Mouse (Mus musculus) cerebellum, adult 11-12 months (tissue): ENCODE data around the gene Adgrf3.
"Not testable (repeated sequence)": the region's sequence is repeated elsewhere in the genome, so short reads cannot be mapped to it uniquely, and the experiment has no call there.

Experiments used
- DNase-seq: peaks from one replicate; pipeline ENCODE4 v3.0.0; 2022

Adgrf3 gene

DNA sequence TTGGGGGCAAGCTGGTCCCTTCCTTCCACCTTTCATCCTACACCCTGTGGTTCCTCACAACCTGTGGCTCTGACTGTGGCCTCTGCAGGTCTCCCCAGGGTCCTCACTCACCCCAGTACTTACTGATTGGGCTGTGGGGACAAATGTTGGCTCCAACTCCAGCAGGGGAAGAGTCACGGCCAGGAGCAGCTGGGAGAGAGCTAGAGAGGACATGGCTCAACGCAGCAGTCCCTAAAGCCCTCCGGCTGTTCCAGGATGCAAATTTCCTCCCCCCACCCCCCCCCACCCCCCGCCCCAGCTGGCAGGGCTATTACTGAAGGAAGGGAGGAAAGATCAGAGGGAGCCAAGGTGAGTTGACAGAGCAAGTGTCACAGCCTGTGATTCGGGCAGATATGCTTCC lies at the start of gene Adgrf3:
TSS of gene Adgrf3 (minus strand) at position 230 of the 400 bp plus-strand sequence.
- DNase-seq: no peak

- DNase-seq: no peak
Observed at GRCm38 (mm10) chr5:30247666-30248065, 42.1 kb upstream of the Adgrf3 start.

- no peak for DNase-seq
Observed at GRCm38 (mm10) chr5:30245861-30246416, 40.4 kb upstream of the Adgrf3 start.

GRCm38 (mm10) chr5:30243741-30244140 lies 38.2 kb upstream of the Adgrf3 start:
- DNase-seq: no peak

- DNase-seq: no peak
Observed at GRCm38 (mm10) chr5:30242410-30242809, 36.9 kb upstream of the Adgrf3 start.

- DNase-seq: no peak
Observed at GRCm38 (mm10) chr5:30240552-30240951, 35.0 kb upstream of the Adgrf3 start.

DNA sequence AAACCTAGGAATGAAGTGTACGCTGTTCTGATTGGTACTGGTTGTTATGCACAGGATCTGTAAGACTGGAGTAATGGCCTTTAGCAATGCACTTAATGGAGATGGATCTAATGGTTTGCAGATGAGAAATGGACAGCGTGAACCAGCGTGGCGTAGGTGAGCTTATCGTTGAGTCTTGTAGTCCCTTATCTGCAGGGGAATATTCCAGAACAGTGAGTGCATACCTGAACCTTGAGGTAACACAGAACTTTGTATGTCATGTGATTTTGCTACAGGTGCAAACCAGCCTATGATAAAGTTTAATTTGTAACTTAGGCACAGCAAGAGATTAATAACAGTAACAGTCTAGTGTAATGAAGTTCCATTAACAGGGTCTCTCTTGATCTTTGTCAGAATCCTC lies 33.0 kb upstream of the Adgrf3 start:
- no peak for DNase-seq

GRCm38 (mm10) chr5:30235641-30236126 lies 30.2 kb upstream of the Adgrf3 start:
- DNase-seq: no peak

- DNase-seq: no peak
Observed at GRCm38 (mm10) chr5:30233979-30234378, 28.5 kb upstream of the Adgrf3 start.

DNA sequence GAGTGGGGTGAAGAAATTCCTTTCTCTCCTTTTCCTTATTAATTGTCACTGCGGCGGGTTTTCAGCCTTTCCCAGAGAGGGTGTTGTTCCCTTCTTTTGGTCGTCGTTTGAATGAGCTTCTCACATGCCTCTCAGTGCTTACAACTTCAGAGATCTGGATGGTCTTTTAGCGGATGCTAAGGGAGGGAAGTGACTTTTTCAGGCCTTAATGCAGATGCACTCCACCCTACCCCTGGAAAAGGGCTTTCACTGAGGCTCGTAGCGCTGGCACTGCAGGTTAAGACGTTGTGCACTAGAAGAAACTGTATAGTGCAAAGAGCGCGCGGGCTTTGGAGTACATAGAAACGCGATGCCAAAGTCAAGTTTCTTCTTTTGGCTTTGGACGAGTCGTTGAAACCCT lies 27.5 kb upstream of the Adgrf3 start:
- peak; percentile 21 for DNase-seq

GRCm38 (mm10) chr5:30232271-30232971 lies 26.9 kb upstream of the Adgrf3 start, which contains the start of gene Selenoi:
Selenoi (plus strand) TSS chr5:30232581.
- DNase-seq: peak; percentile 100

- no peak for DNase-seq
Observed at GRCm38 (mm10) chr5:30231891-30232270, 26.4 kb upstream of the Adgrf3 start.

- peak; percentile 30 for DNase-seq
Observed at GRCm38 (mm10) chr5:30230901-30231300, 25.4 kb upstream of the Adgrf3 start.

GRCm38 (mm10) chr5:30222681-30223080 lies 17.2 kb upstream of the Adgrf3 start:
- DNase-seq: no peak

DNA sequence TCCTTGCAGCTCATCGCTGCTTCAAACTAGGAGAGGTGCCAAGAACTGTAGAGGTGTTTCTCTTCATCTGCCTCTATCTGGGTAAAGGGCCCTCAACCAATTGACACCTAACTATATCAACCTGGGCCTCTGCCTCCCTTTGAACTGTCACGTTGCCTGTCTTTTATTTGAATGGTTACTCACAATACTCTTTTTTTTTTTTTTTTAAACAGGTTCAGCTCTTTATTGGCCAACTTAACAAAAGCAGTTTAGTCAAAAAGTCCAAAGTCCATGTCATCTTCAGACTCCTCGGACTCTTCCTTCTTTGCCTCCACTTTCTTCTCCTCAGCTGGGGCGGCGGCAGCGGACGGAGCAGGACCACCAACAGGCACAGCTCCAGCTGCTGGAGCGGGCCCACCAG lies 15.1 kb upstream of the Adgrf3 start:
- no peak for DNase-seq

DNA sequence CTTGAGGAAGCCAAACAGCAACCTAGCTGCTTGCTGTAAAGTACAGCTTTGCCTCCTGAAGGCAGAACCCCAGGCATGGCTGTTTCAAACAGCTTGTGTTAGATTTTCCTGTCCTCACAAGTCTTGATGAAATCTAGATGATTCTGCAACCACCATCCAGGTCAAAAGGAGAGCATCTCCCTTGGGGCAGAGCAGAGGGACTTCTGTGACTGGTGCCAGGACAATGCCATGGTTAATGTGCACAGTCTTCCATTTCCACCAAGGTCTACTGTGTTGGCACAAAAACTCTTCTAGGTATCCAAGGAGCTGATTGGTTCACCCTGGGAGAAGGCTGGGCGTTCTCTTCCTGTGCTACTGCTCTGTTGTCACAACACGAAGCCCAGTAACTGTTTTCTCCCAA lies 14.2 kb upstream of the Adgrf3 start:
- no peak for DNase-seq

DNA sequence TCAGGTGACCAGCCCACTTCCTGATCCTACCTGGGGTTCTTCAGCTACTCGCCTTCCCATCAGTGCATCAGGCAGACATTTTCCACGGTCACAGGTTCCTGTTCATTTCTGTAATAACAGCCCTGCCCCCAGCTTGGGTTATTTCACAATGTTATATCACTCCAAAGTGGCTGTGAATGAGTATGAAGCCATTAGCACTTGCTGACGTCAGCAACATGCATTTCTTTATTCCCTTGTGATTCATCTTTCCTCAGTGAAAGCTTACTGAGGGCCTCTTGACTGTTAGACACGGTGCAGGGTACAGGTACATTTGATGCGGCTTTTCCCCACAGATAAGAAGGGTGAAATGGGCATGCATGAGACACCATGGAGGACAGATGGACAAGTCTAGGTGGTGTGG lies 10.4 kb upstream of the Adgrf3 start:
- DNase-seq: no peak

- DNase-seq: peak; percentile 20
Observed at GRCm38 (mm10) chr5:30214889-30215288, 9.4 kb upstream of the Adgrf3 start.

DNA sequence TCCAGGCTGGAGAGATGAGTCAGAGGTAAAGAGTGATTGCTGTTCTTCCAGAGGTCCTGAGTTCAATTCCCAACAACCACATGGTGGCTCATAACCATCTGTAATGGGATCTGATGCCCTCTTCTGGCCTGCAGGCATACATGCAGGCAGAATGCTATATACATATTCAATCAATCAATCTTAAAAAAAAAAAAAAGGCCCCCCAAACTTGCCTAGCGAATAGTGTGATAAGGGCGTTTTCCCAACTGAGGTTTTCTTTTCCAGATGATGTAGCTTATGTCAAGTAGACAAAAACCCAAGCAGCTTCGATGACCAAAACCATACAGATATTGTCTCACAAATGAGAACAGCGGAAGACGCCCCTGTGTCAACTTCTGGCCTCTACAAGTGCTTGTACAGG lies 5.2 kb upstream of the Adgrf3 start:
- not testable (repeated sequence) for DNase-seq

DNA sequence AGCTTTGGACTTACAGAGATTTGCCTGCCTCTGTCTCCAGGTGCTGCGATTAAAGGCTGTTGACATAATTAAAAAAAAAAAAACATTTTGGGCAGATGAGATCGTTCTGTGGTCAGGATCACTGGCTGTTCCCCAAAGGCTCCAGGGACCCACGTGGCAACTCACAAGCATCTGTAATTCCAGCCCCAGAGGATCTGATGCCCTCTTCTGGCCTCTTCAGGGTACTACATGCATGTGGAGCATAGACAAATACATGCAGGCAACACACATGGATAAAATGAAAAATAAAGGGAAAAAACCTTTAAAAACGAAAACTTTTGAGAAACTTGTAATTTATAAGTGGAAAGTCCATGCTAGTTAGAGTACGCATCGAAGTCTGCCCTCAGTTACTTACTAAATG lies 1.8 kb upstream of the Adgrf3 start:
- no peak for DNase-seq

DNA sequence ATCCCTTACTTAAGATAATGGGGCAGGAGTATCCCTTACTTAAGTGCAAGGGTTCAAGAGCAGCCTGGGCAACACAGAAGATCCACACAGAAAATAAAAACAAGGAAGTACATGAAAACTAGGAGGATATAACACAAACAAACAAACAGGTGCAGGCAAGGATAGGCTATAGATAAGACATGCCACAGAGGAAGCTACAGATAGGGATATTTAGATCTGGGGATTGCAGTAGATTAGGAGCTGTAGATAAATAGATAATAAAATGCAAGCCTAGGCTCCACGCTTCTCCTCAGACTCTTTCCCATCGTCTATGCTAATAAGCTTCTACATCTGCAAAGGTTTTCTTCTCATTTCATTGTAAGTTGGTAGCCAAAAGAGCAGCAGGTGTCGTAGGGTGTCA lies 488 bp downstream of the Adgrf3 start:
- DNase-seq: no peak

DNA sequence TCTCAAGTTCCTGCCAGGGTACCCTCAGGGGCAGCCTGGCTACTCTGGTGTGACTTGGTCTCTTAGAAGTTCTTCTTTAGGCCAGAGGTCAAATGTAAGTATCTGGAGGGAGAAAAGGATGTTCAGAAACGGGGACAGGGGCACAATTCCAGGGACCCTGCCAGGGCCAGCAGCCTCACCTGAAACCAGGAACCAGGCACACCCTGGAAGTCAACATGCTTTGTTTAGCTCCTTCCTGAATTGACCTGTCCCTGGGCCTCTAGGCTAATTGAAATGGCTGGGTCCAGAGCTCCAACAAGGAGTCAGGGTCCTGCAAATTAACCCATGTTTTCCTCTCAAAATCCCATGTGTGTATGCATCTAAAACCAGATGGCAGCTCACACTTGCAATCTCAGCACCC lies 1.1 kb downstream of the Adgrf3 start:
- DNase-seq: no peak

GRCm38 (mm10) chr5:30203216-30203885 lies 2.2 kb downstream of the Adgrf3 start:
- DNase-seq: no peak

DNA sequence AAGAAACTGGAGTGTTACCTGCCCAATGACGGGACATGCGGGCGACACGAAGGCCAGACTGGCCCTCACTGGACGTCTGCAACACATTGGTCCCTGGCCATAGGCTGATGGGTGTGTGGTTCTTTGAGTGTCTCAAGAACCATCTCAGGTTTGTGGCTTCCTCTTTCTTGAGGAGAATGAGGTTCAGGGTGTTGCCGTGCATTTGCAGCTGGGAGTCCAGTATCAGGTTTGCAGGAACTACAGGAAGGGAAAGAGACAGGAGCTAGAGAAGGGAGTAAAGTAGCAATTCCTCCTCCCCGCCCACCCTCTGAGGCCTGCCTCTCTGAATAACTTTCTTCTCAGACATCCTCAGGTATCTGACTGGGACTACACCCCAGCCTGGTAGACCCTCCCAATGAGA lies 3.3 kb downstream of the Adgrf3 start:
- DNase-seq: no peak
